Mouse (Mus musculus): ENCODE data around the gene Dhdds.

Dhdds gene

DNA sequence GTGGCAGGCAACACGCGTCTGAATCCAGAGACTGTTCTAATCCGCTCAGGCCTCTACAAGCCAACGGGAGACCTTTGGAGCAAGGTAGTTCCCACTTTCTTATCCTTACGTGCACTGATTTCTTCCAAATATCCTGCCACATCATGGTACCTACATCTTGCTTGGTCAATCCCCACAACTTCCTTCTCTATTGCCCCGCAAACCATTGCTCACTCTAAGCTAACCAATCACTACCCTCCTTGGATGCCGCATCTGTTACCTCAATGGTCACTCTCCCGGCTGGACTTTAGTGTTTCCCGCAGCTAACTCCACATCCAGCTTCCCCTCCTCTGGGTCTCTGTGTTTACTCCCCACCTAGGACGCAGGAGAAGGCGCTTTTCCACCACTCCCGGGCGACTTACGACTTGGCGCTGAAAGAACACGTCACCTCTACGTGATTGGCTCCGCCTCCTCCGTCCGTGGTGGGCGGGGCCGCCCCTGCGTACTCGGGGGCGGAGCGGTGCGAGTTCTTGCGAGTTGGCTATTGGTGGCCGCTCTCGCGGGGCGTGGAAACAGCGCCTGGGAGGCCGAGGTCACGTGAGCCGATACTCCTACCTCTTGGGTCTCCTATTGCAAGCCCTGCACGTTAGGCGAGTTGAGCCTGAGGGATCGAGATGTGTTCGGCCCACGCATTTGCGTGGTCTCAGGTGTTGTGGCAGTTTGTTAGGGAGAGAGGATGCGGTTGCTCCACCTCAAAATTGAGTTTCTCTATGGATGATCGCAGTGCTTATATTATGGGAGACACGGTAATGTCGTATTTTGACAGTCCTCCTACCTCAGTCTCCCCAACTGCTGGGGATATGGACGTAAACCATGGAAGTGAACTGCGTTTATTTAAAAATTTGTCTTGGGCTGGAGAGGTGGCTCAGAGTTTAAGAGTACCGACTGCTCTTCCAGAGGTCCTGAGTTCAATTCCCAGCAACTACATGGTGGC lies at the start of gene Dhdds:
Dhdds (minus strand) TSS at position 453 of the 973 bp plus-strand sequence.
- peak; percentile 97 for DNase-seq (ENCODE audit: low read depth, low spot score)

DNA sequence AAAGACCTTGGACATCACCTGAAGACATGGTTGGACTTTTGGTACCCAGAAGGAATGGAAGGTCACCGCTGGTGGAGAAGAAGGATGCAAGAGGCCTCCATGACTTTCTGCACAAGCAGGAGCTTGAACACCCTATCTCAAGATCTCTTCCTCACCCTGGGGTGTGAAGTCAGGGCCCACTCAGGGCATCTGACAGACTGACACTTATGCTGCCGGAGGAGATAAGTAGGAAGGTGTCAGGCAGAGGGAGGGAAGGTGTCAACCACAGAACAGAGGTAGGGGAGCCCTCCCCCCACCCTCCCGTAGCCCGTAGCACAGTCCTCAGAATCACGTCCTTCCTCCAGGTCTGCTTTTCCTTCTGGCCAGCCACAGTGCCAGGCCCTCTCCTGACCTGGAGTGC lies 46.9 kb upstream of the Dhdds start:
- no peak for DNase-seq (ENCODE audit: low read depth, low spot score)

DNA sequence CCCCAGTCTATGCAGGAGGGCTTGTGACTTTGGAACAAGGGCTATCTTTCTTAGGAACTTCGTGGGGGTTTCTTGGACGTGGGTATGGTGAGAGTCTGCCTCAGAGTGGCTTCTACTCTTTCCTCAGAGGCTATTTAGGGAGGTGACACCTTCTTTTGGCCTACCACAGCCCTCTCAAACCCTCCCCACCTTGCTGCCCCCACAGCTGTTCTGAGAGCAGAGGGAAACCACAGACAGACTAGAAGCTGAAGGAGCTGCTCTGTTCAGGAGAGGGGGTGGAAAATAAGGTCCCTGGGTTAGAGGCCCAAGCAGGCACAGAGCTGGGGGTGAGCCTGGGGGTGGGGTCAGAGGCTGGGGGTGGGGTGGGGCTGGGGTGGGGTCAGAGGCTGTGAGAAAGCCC lies 42.3 kb upstream of the Dhdds start:
- no peak for DNase-seq (ENCODE audit: low read depth, low spot score)

DNA sequence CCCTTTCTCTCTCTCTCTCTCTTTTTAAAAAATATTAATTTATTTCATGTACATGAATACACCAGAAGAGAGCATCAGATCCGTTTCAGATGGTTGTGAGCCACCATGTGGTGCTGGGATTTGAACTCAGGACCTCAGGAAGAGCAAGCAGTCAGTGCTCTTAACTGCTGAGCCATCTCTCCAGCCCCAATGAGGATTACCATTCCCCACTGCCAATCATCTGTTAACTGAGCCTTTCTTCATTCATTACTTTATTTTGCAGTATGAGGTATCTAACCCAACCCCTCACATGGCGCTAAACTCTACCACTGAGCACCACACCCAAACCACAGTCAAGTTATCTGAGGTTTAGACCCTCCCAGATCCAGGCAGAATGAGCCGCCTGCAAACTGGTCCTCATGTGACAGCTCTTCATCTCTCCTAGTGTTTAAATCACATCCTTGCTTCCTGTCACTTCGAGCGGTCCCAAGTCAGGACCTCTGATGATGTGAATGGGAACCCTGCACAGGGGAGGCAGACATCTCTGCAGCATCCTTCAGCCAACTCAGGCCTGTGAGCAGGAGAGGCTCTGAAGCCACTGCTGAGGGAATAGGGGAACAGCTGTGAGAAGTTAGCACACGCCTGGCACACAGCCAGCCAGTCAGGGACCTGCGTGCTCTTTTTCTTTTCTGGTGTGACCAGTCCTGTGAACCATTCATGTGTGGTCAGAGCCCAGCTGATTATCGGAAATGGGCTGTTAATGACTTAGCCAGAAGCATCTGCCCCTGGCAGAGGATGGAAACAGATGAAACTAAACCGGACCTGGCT lies 40.8 kb upstream of the Dhdds start:
- DNase-seq (ENCODE audit: low read depth, low spot score): no peak

DNA sequence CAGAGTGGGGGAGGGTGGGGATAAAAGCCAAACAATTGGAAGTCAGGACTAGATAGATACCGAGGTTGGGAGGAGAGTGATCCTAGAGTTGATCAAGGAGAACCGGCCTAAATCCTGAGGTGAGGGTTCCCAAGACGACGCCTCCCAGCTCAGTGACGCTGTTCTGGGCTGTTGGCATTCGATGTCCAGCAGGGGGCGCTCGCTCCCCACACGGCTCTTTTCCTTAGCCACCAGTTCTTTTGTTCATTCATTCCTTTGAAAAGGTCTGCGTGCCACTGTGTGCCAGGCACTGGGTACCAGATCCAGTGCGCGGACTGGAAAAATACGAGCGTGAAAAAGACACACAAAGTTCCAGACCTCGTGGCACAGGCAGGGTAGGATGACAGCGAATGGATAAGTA lies 35.2 kb upstream of the Dhdds start:
- DNase-seq (ENCODE audit: low read depth, low spot score): peak; percentile 71

DNA sequence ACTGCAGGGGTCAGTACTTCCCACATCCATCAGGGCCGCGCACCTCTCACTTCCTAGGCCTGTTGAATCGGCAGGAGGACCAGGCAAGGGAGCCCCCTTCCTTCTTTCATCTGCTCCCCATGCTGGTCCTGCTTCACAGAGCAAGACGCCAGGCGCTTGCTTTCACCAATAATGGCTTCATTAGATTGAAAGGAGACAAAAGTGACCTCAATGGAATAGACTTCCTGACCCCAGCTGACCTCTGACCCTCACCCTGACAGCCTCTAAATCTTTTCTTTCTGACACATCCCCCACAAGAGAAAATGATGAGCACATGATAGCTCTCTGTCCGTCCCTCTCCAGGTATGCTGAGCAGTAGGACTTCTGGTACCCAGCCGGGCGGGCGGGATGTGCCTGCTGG lies 25.1 kb upstream of the Dhdds start:
- no peak for DNase-seq (ENCODE audit: low read depth, low spot score)

DNA sequence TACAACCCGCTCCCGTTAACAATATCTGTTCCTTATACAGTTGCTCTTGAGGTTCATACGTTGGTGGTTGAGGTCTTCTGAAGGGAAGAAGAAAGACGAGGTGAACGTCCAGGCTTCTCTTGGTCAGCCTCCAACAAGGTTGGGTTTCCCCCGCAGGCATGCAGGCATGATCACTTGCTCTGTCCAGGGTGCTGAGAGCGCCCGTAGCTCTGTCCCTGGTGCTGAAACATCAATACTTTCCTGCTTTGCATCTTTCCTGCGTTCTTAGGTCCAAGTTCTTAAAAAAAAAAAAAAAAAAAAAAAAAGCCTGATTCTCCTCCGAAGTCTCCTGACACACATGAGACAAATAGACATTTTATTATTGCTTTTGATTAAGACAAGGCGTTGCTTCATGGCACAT lies 19.9 kb upstream of the Dhdds start:
- DNase-seq (ENCODE audit: low read depth, low spot score): peak; percentile 67

DNA sequence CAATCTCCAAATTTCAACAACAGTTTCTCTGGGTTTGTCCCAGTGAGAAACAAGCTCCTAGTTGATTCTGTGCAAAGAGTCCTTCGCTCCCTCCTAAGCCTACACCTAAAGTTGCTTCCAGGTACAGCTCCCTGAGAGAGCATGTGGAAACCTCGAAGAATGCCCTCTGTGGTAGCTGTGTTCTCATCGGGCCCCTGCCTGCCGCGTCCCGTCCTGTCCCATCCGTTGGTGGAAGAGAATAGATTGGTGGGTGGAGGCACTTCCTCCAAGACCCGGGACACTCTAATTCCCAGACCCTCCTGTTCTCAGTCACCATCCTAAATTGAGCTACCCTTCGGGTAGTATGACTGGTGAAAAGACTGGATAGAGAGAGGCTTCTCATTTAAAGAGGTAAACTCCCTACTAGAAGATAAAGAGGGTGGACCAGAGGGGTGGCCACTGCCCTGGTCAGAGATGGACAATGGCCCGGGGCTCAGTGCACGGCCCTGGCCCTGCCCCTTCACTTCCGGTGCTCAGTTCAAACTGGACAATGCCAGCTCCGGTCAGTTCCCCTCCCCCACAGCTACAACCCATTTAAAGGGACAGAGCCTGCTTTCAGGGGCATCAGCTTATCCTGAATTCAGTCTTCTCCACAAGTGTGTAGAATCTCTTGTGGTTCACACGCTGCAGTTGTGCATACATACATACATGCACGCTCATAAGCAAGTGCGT lies 19.1 kb upstream of the Dhdds start:
- DNase-seq (ENCODE audit: low read depth, low spot score): no peak

DNA sequence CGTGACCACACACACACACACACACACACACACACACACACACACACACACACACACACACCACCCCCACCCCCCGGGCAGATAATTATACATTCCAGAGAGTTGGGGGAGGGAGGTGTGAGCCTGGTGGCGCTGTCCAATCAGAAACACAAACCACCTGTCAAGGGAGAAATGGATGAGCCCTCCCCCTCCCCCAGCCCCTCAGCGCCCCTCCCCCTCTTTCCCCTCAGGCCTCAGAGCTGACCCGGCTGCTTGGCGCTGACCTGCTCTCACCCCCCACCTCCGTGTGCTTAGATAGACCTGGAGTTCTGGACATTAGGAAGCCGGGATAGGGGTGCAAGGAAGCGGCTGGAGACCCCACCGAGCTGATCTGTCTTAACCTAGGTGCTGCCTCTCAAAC lies 18.5 kb upstream of the Dhdds start:
- no peak for DNase-seq (ENCODE audit: low read depth, low spot score)

DNA sequence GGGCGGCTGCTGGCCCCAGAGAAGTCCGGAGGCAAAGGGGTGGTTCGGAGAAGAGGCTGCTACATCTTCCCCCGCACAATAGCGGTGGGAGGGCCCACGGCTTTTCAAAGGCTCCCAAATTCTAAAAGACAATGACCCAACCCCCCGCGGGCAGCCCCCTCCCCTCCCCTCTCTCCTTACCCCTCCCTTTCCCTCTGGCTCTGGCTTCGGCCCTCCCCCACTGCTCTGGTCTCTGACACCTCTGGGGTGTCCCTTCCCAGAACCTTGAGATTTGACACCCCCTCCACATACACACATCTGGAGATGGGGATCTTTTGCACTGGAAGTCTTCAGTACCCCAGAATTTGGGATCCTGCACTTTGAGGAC lies 18.0 kb upstream of the Dhdds start, which contains the start of gene Lin28a:
Lin28a (minus strand) TSS at position 63 of the 367 bp plus-strand sequence.
- DNase-seq (ENCODE audit: low read depth, low spot score): no peak

DNA sequence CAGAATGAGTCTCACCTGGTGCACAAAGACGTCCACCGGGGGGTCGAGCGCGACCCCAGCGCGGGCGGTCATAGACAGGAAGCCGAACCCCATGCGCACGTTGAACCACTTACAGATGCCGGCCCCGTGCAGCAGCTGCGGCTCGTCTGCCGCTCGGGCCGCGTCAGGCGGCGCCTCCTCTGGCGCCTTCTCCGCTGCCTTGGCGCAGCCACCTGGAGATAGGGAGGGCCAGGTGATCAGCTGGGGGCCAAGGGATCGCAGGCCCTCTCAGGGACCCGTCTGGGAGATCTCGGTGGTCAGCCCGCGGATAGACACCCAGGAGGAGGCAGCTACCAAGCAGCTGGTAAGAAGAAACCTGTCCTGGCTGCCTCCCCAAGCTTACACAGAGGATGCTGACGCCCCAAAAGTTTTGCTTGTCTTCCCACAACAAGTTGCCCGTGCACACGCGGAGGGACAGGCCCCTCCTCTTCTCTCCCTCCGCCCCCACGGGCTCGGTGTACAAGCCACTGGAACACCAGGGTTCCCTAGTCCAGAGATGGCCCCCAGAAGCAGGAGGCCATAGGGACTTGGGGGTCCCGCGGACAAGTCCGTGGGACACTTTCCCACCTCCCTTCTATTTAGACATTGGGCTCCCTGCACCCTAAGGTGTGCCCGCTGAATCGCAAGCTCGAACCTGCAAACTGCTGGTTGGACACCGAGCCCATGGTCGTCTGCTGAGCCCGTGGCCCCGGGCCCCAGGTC lies 17.5 kb upstream of the Dhdds start:
- DNase-seq (ENCODE audit: low read depth, low spot score): no peak

DNA sequence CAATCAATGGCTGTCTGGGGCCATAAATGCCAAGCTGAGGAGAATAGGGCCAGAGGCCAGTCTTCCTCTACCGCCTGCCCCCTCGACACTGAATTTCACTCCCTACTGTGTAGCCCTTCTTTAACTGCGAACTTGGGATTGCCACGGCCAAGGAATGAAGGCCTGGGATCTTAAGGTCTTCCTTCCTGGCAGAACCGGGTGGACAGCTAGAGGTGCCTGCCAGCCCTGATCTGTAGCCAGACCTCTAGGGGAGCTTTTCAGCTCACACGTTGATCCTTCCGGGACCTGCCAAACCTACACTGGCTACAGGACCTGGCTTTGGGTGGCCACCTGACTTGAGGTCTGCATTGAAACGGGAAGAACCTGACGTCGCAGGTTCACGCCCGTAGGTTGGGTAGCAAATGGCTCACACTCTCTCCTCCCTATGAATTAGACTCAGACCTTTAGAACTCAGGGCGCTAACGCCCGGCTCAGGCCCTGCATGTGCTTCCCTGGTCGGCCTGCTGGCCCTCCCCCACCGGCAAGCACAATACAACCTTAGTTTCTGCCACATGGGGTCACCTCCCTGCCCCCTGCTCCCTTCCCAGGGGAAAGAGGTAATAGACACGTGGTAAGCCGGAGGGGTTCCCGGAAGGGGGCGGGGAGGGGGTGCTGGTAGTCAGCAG lies 16.6 kb upstream of the Dhdds start:
- DNase-seq (ENCODE audit: low read depth, low spot score): no peak

DNA sequence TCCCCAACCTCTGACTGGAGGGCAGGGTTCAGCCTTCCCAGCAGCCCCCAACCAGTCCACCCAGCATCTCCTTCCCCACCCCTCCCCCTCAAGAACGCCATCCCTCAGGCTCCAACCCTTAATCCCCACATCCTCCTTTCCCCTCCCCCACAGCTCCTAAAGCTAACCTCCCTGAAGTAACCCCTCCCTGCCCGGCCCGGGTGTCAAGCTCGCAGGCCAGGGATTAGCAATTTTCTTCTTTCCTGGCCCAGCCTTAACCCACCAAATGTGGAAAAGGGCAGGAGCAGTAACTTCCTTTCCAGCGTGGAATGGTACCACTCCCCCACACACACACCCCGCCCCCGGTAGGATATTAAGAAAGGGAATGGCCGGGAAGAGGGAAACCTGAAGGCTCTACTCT lies 16.0 kb upstream of the Dhdds start:
- no peak for DNase-seq (ENCODE audit: low read depth, low spot score)

DNA sequence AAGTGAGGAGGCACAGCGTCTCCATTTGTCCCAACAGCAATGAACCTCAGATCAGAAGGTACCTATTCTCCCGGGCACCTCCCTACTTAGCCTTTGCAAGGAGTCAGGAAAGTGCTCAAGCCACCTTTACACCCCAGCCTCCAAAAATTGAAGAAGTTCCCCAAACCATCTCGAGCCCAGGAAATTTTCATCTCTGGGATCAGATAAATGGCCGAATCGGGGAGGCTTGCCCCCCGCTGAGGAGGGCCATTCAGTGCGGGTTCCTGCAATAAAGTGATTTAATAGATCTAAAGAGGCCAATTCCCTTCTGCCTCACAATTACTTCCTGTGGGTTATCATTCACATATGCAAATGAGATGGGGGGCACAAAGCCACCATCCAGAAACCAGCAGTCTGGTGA lies 15.5 kb upstream of the Dhdds start:
- DNase-seq (ENCODE audit: low read depth, low spot score): no peak

DNA sequence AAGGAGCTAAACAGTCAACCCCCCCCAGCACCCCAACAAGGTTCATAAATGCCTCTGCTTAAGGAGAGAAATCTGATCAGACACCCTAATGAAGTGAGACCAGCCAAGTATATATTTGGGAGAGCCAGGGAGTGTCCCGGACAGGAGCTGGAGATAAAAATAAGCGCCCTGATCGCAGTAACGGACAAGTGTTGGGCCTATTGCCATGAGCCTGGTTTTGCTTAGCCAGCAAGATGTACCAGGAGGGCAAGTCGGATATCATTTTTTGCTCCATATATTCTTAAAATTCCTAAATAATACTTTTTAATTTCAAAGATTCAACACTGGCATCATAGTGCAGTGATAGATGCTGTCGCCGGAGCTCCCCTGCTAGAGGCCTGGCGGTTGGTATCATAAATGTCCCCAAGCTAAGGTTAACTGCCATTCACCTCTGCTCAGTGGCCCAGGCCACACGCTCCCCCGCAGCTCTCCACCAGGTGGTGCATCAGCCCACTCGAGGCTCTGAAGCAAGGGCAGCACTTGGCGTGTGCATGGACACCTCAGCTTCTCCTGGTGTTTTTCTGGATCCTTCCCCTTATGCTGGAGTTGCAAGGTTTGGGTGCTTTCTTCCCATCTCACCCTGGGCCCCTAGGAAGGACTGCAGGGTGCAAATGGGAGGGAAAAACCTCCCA lies 12.3 kb upstream of the Dhdds start:
- DNase-seq (ENCODE audit: low read depth, low spot score): no peak

DNA sequence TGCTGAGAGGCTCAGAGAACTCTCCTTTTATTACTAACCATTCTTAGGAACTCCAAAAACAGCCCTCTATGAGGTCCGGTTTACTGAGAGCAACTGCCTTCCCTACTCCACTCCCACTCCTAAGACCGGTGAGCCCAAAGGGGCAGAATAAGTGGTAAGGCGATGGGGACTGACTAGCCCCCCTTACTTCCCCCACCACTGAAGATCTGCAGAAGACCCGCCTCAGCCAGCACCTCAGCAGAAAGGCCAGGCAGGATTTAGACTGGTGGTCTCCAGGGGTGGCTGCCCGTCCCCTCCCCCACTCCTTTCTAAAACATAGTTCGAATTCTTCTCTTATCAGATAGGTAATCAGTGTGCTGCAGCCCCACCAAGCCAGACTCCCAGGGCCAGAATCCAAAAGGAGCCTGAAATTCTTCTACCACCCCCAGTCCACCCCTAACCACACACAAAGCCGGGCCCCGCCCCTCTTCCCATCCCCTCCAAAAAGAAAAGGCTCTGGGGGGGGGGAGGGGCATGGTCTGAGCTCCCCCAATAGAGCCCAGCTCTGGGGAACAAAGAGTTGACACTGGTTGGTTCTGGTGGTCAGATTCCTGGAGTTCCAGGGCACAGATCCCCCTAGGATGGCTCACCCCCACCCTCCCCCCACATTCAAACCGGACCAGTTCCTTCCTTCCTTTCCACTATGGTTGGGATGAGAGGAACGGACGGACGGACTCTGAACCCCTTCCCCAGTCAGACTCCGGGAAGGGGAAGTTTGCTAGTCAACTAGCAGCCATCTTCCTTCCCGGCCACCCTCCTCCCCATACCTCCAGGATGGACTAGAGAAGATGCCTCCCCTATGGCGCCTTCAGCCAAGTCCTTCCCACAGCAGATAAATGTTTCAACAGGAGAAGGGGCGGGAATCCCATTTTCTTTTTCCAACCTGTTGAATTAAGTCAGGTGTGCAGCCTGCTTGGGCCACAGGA lies 11.0 kb upstream of the Dhdds start:
- no peak for DNase-seq (ENCODE audit: low read depth, low spot score)

DNA sequence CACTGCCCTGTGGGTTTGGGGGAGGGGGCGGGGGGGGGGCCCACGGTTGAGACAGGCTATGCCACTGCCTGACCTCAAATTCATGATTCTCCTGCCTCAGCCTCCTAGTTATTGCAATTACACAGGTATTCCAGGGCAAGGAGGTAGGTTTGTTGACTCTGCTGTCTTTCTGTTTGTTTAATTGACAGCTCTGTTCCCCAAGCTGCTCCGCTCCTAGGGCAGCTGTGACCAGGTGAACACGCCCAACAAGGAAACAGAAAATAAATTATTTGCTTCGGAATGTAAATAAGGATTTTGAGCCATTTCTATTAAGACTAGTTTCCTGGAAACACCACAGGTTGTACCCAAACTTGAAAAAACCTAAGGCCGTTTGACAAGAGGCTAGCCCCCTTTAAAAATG lies 9.0 kb upstream of the Dhdds start:
- no peak for DNase-seq (ENCODE audit: low read depth, low spot score)

DNA sequence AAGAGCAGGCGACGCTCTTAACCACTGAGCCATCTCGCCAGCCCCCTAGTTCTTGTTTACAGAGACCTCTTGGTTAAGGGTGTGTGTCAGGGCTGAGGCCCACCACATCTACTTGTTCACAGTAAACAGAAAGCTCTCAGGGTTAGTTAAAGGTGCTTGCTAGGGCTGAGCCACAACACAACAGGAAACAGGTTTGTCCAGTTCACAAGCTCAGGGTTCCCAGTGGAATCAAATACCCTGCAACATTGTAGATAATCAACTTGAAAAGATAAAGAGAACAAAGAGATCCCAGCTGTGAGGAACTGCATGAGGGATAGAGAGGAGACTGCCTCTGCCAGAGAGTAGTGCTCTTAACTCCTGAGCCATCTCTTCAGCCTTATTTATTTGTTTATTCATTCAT lies 6.1 kb upstream of the Dhdds start:
- DNase-seq (ENCODE audit: low read depth, low spot score): no peak

Measured in embryo, embryonic 11.5 days (tissue).